Mouse (Mus musculus): ENCODE results near the gene Ppdpf. TPM values are rescaled to one million over a fixed set of nuclear protein-coding genes. Genes with fewer than 3 reads are reported as not detected.

Gene Ppdpf
- 292 and 303 TPM in 2 replicates for polyA plus RNA-seq (2015; fragmentation: Nextera tagmentation; extraction: Ambion mirVana)

GRCm38 (mm10) chr2:181187121-181188000 lies at the start of gene Ppdpf:
Gene Ppdpf (plus strand): TSS chr2:181187247.
- Histone ChIP-seq H3K4me2 (ENCODE audit: low read depth, low read length) (peak within 1 kb of the TSS; percentile 78), H3K27ac (ENCODE audit: low read length) (peak within 1 kb of the TSS; percentile 96), H3K27me3 (ENCODE audit: control insufficient read depth, insufficient read depth, low read depth, low read length) (no peaks in the 10 kb centered on the region), H3K4me3 (ENCODE audit: low read length) (peak within 1 kb of the TSS; percentile 76), H3K9me3 (ENCODE audit: control insufficient read depth, low read length) (no peaks in the 10 kb centered on the region), H3K9ac (ENCODE audit: low read length) (peak within 1 kb of the TSS; percentile 90), H3K36me3 (ENCODE audit: control insufficient read depth, insufficient read depth, low read length) (no peaks in the 10 kb centered on the region), H3K4me1 (replicated peaks; ENCODE audit: control insufficient read depth, insufficient read depth, low read length) (peaks cover 5% of the 10 kb centered on the region; the same call in 1 of the 2 replicates)
- WGBS: under 1% methylated on average over 64 of the region's 64 CpGs
- peak; percentile 96 for ATAC-seq (ENCODE audit: low read depth)

- no peaks in the 10 kb centered on the region; the same call in 1 of the 2 replicates for H3K4me1 ChIP-seq (replicated peaks; ENCODE audit: control insufficient read depth, insufficient read depth, low read length)
- no peak overlapping the region for H3K4me2 ChIP-seq (ENCODE audit: low read depth, low read length)
- peaks cover 23% of the 10 kb centered on the region for H3K27me3 ChIP-seq (ENCODE audit: control insufficient read depth, insufficient read depth, low read depth, low read length)
- ATAC-seq (ENCODE audit: low read depth): no peak
- no peak overlapping the region for H3K4me3 ChIP-seq (ENCODE audit: low read length)
- no peak overlapping the region for H3K9ac ChIP-seq (ENCODE audit: low read length)
- H3K36me3 ChIP-seq (ENCODE audit: control insufficient read depth, insufficient read depth, low read length): no peaks in the 10 kb centered on the region
- 88% methylated on average over 5 of the region's 5 CpGs for WGBS
- no peak overlapping the region for H3K27ac ChIP-seq (ENCODE audit: low read length)
- no peaks in the 10 kb centered on the region for H3K9me3 ChIP-seq (ENCODE audit: control insufficient read depth, low read length)
Measured at GRCm38 (mm10) chr2:181139641-181140193, 47.3 kb upstream of the Ppdpf start.

- ATAC-seq (ENCODE audit: low read depth): no peak
- Histone ChIP-seq H3K9me3 (ENCODE audit: control insufficient read depth, low read length) (no peaks in the 10 kb centered on the region), H3K4me1 (replicated peaks; ENCODE audit: control insufficient read depth, insufficient read depth, low read length) (peaks cover 3% of the 10 kb centered on the region; the same call in 1 of the 2 replicates), H3K27me3 (ENCODE audit: control insufficient read depth, insufficient read depth, low read depth, low read length) (peaks cover 7% of the 10 kb centered on the region), H3K4me2 (ENCODE audit: low read depth, low read length) (no peak overlapping the region), H3K9ac (ENCODE audit: low read length) (no peak overlapping the region), H3K36me3 (ENCODE audit: control insufficient read depth, insufficient read depth, low read length) (no peaks in the 10 kb centered on the region), H3K4me3 (ENCODE audit: low read length) (no peak overlapping the region), H3K27ac (ENCODE audit: low read length) (no peak overlapping the region)
- 53% methylated on average over 8 of the region's 8 CpGs for WGBS
Measured at GRCm38 (mm10) chr2:181142703-181143135, 44.3 kb upstream of the Ppdpf start.

GRCm38 (mm10) chr2:181143509-181144276 lies 43.4 kb upstream of the Ppdpf start:
- Histone ChIP-seq H3K27me3 (ENCODE audit: control insufficient read depth, insufficient read depth, low read depth, low read length) (peaks cover 14% of the 10 kb centered on the region), H3K36me3 (ENCODE audit: control insufficient read depth, insufficient read depth, low read length) (no peaks in the 10 kb centered on the region), H3K27ac (ENCODE audit: low read length) (no peak overlapping the region), H3K4me3 (ENCODE audit: low read length) (no peak overlapping the region), H3K4me2 (ENCODE audit: low read depth, low read length) (no peak overlapping the region), H3K9ac (ENCODE audit: low read length) (no peak overlapping the region), H3K4me1 (replicated peaks; ENCODE audit: control insufficient read depth, insufficient read depth, low read length) (peaks cover 10% of the 10 kb centered on the region; the same call in 1 of the 2 replicates), H3K9me3 (ENCODE audit: control insufficient read depth, low read length) (no peaks in the 10 kb centered on the region)
- ATAC-seq (ENCODE audit: low read depth): no peak
- 44% methylated on average over 2 of the region's 2 CpGs for WGBS

- Histone ChIP-seq H3K4me2 (ENCODE audit: low read depth, low read length) (no peak overlapping the region), H3K9me3 (ENCODE audit: control insufficient read depth, low read length) (no peaks in the 10 kb centered on the region), H3K9ac (ENCODE audit: low read length) (no peak overlapping the region), H3K27me3 (ENCODE audit: control insufficient read depth, insufficient read depth, low read depth, low read length) (peaks cover 23% of the 10 kb centered on the region), H3K4me1 (replicated peaks; ENCODE audit: control insufficient read depth, insufficient read depth, low read length) (peaks cover 10% of the 10 kb centered on the region; the same call in 1 of the 2 replicates), H3K36me3 (ENCODE audit: control insufficient read depth, insufficient read depth, low read length) (no peaks in the 10 kb centered on the region), H3K27ac (ENCODE audit: low read length) (no peak overlapping the region), H3K4me3 (ENCODE audit: low read length) (no peak overlapping the region)
- 78% methylated on average over 2 of the region's 2 CpGs for WGBS
- ATAC-seq (ENCODE audit: low read depth): no peak
Measured at GRCm38 (mm10) chr2:181144675-181145074, 42.4 kb upstream of the Ppdpf start.

- H3K4me1 ChIP-seq (replicated peaks; ENCODE audit: control insufficient read depth, insufficient read depth, low read length): peaks cover 10% of the 10 kb centered on the region; the same call in 1 of the 2 replicates
- no peaks in the 10 kb centered on the region for H3K36me3 ChIP-seq (ENCODE audit: control insufficient read depth, insufficient read depth, low read length)
- ATAC-seq (ENCODE audit: low read depth): no peak
- peak overlapping the region; percentile 91 for H3K4me2 ChIP-seq (ENCODE audit: low read depth, low read length)
- peaks cover 29% of the 10 kb centered on the region for H3K27me3 ChIP-seq (ENCODE audit: control insufficient read depth, insufficient read depth, low read depth, low read length)
- H3K9me3 ChIP-seq (ENCODE audit: control insufficient read depth, low read length): no peaks in the 10 kb centered on the region
- 29% methylated on average over 4 of the region's 4 CpGs for WGBS
- H3K27ac ChIP-seq (ENCODE audit: low read length): no peak overlapping the region
- peak overlapping the region; percentile 52; the same call in 1 of the 2 replicates for H3K4me3 ChIP-seq (ENCODE audit: low read length)
- no peak overlapping the region for H3K9ac ChIP-seq (ENCODE audit: low read length)
Measured at GRCm38 (mm10) chr2:181146976-181147545, 40.0 kb upstream of the Ppdpf start.

GRCm38 (mm10) chr2:181147546-181148317 lies 39.3 kb upstream of the Ppdpf start:
- H3K36me3 ChIP-seq (ENCODE audit: control insufficient read depth, insufficient read depth, low read length): no peaks in the 10 kb centered on the region
- H3K4me3 ChIP-seq (ENCODE audit: low read length): peak overlapping the region; percentile 52
- ATAC-seq (ENCODE audit: low read depth): peak; percentile 66
- WGBS: under 1% methylated on average over 43 of the region's 61 CpGs
- peaks cover 29% of the 10 kb centered on the region for H3K27me3 ChIP-seq (ENCODE audit: control insufficient read depth, insufficient read depth, low read depth, low read length)
- H3K4me2 ChIP-seq (ENCODE audit: low read depth, low read length): peak overlapping the region; percentile 91
- peaks cover 10% of the 10 kb centered on the region; the same call in 1 of the 2 replicates for H3K4me1 ChIP-seq (replicated peaks; ENCODE audit: control insufficient read depth, insufficient read depth, low read length)
- H3K9me3 ChIP-seq (ENCODE audit: control insufficient read depth, low read length): no peaks in the 10 kb centered on the region
- no peak overlapping the region for H3K27ac ChIP-seq (ENCODE audit: low read length)
- peak overlapping the region; percentile 53; the same call in 1 of the 2 replicates for H3K9ac ChIP-seq (ENCODE audit: low read length)

GRCm38 (mm10) chr2:181148318-181148955 lies 38.6 kb upstream of the Ppdpf start:
- H3K4me1 ChIP-seq (replicated peaks; ENCODE audit: control insufficient read depth, insufficient read depth, low read length): peaks cover 10% of the 10 kb centered on the region; the same call in 1 of the 2 replicates
- H3K36me3 ChIP-seq (ENCODE audit: control insufficient read depth, insufficient read depth, low read length): no peaks in the 10 kb centered on the region
- ATAC-seq (ENCODE audit: low read depth): no peak
- H3K9me3 ChIP-seq (ENCODE audit: control insufficient read depth, low read length): no peaks in the 10 kb centered on the region
- peaks cover 29% of the 10 kb centered on the region for H3K27me3 ChIP-seq (ENCODE audit: control insufficient read depth, insufficient read depth, low read depth, low read length)
- peak overlapping the region; percentile 52 for H3K4me3 ChIP-seq (ENCODE audit: low read length)
- no peak overlapping the region for H3K27ac ChIP-seq (ENCODE audit: low read length)
- 14% methylated on average over 31 of the region's 31 CpGs for WGBS
- H3K4me2 ChIP-seq (ENCODE audit: low read depth, low read length): peak overlapping the region; percentile 91
- no peak overlapping the region for H3K9ac ChIP-seq (ENCODE audit: low read length)

All from lung, embryonic 16.5 days (tissue).